Mouse (Mus musculus): ENCODE measurements around the gene Slc17a8. TPM values are rescaled to one million over a fixed set of nuclear protein-coding genes. Genes with fewer than 3 reads are reported as not detected.
"Not testable (repeated sequence)": the region's sequence is repeated elsewhere in the genome, so short reads cannot be mapped to it uniquely, and the experiment has no call there.

The Slc17a8 gene
- polyA plus RNA-seq, 1 experiment = not detected

GRCm38 (mm10) chr10:89572946-89573345 lies 48.1 kb downstream of the Slc17a8 start:
- Histone ChIP-seq H3K4me1 (ENCODE audit: control insufficient read depth, insufficient read depth, low read length) (no peaks in the 10 kb centered on the region), H3K4me3 (replicated peaks; ENCODE audit: extremely low read depth, low read depth, low read length) (no peak overlapping the region)
- TF ChIP-seq POLR2A (IDR thresholded peaks at IDR 0.05; ENCODE audit: borderline replicate concordance, extremely low read depth, low read depth, low read length) = no peak
- no peak for TF ChIP-seq CTCF (IDR thresholded peaks at IDR 0.05; ENCODE audit: insufficient read depth, low read length)
- WGBS = 79% methylated on average over 6 of the region's 6 CpGs
- no peak for DNase-seq

- TF ChIP-seq POLR2A (IDR thresholded peaks at IDR 0.05; ENCODE audit: borderline replicate concordance, extremely low read depth, low read depth, low read length) (no peak), CTCF (IDR thresholded peaks at IDR 0.05; ENCODE audit: insufficient read depth, low read length) (no peak)
- WGBS = 71% methylated on average over 2 of the region's 2 CpGs
- Histone ChIP-seq H3K4me1 (ENCODE audit: control insufficient read depth, insufficient read depth, low read length) (no peaks in the 10 kb centered on the region), H3K4me3 (replicated peaks; ENCODE audit: extremely low read depth, low read depth, low read length) (no peak overlapping the region)
- DNase-seq = no peak
Observed at GRCm38 (mm10) chr10:89567391-89567790, 53.7 kb downstream of the Slc17a8 start.

- 81% methylated on average over 9 of the region's 9 CpGs for WGBS
Observed at GRCm38 (mm10) chr10:89565301-89566022, 55.6 kb downstream of the Slc17a8 start.

GRCm38 (mm10) chr10:89562113-89562512 lies 58.9 kb downstream of the Slc17a8 start:
- H3K4me3 ChIP-seq (replicated peaks; ENCODE audit: extremely low read depth, low read depth, low read length) = no peak overlapping the region
- no peak for TF ChIP-seq CTCF (IDR thresholded peaks at IDR 0.05; ENCODE audit: insufficient read depth, low read length)
- TF ChIP-seq POLR2A (IDR thresholded peaks at IDR 0.05; ENCODE audit: borderline replicate concordance, extremely low read depth, low read depth, low read length) = no peak
- no peaks in the 10 kb centered on the region for H3K4me1 ChIP-seq (ENCODE audit: control insufficient read depth, insufficient read depth, low read length)
- DNase-seq = no peak
- WGBS = 69% methylated on average over 6 of the region's 6 CpGs

More at GRCm38 (mm10) chr10:89565301-89566022, 55.6 kb downstream of the Slc17a8 start:
- Histone ChIP-seq H3K4me1 (ENCODE audit: control insufficient read depth, insufficient read depth, low read length) (no peaks in the 10 kb centered on the region), H3K4me3 (replicated peaks; ENCODE audit: extremely low read depth, low read depth, low read length) (no peak overlapping the region)
- no peak for DNase-seq
- TF ChIP-seq CTCF (IDR thresholded peaks at IDR 0.05; ENCODE audit: insufficient read depth, low read length) (no peak), POLR2A (IDR thresholded peaks at IDR 0.05; ENCODE audit: borderline replicate concordance, extremely low read depth, low read depth, low read length) (no peak)

GRCm38 (mm10) chr10:89559351-89559750 lies 61.7 kb downstream of the Slc17a8 start:
- TF ChIP-seq POLR2A (IDR thresholded peaks at IDR 0.05; ENCODE audit: borderline replicate concordance, extremely low read depth, low read depth, low read length) (no peak), CTCF (IDR thresholded peaks at IDR 0.05; ENCODE audit: insufficient read depth, low read length) (no peak)
- DNase-seq = no peak
- H3K4me1 ChIP-seq (ENCODE audit: control insufficient read depth, insufficient read depth, low read length) = no peaks in the 10 kb centered on the region
- WGBS = 34% methylated on average over 3 of the region's 3 CpGs
- no peak overlapping the region for H3K4me3 ChIP-seq (replicated peaks; ENCODE audit: extremely low read depth, low read depth, low read length)

DNA sequence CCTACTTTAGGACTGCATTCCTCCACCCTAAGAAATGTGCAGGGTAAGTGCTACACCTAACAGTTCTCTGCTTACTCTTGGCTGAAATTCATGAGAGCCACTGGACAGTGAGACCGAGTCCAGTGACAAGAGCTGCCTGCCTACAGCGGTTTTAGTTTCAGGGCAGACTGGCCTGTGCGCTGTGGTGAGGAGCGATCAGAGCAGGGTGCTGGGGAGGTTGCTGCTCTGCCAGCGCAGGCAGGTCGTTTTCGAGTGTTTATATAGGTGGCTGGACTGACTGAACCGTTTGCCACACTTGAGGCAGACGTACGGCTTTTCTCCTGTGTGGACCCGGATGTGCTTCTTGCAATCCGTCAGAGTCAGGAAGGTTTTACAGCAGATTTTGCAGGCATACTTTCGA lies 66.2 kb downstream of the Slc17a8 start:
- WGBS = 53% methylated on average over 13 of the region's 13 CpGs
- H3K4me1 ChIP-seq (ENCODE audit: control insufficient read depth, insufficient read depth, low read length); H3K4me3 ChIP-seq (replicated peaks; ENCODE audit: extremely low read depth, low read depth, low read length); DNase-seq: not testable (repeated sequence)

GRCm38 (mm10) chr10:89553855-89554254 lies 67.2 kb downstream of the Slc17a8 start:
- not testable (repeated sequence) for H3K4me1 ChIP-seq (ENCODE audit: control insufficient read depth, insufficient read depth, low read length); H3K4me3 ChIP-seq (replicated peaks; ENCODE audit: extremely low read depth, low read depth, low read length); DNase-seq
- WGBS = 89% methylated on average over 7 of the region's 7 CpGs

GRCm38 (mm10) chr10:89553015-89553414 lies 68.0 kb downstream of the Slc17a8 start:
- H3K4me3 ChIP-seq (replicated peaks; ENCODE audit: extremely low read depth, low read depth, low read length) = no peak overlapping the region
- H3K4me1 ChIP-seq (ENCODE audit: control insufficient read depth, insufficient read depth, low read length) = no peaks in the 10 kb centered on the region
- WGBS = 79% methylated on average over 5 of the region's 5 CpGs
- no peak for DNase-seq
- TF ChIP-seq POLR2A (IDR thresholded peaks at IDR 0.05; ENCODE audit: borderline replicate concordance, extremely low read depth, low read depth, low read length) = no peak
- no peak for TF ChIP-seq CTCF (IDR thresholded peaks at IDR 0.05; ENCODE audit: insufficient read depth, low read length)

DNA sequence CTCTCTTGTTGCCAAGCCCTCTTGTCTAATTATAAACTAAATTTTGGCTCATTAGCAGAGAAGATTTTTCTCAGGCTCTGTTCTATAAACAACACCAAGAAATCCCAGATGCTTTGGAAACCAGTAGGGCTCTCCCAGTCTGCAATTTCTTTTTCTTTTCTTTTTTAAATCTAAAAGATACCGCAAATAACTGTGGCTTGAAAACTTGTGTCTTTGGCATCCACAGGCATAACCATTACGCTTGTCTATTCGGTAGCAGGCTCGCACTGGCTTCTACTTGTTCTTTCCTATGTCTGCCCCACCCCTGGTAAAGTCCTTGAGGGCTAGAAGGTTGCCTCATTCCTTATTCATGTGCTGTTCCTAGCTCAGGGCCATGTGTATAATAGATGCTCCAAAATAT lies 69.4 kb downstream of the Slc17a8 start:
- Histone ChIP-seq H3K4me3 (replicated peaks; ENCODE audit: extremely low read depth, low read depth, low read length) (no peak overlapping the region), H3K4me1 (ENCODE audit: control insufficient read depth, insufficient read depth, low read length) (no peaks in the 10 kb centered on the region)
- no peak for DNase-seq
- 58% methylated on average over 4 of the region's 4 CpGs for WGBS
- TF ChIP-seq CTCF (IDR thresholded peaks at IDR 0.05; ENCODE audit: insufficient read depth, low read length) = no peak
- no peak for TF ChIP-seq POLR2A (IDR thresholded peaks at IDR 0.05; ENCODE audit: borderline replicate concordance, extremely low read depth, low read depth, low read length)

DNA sequence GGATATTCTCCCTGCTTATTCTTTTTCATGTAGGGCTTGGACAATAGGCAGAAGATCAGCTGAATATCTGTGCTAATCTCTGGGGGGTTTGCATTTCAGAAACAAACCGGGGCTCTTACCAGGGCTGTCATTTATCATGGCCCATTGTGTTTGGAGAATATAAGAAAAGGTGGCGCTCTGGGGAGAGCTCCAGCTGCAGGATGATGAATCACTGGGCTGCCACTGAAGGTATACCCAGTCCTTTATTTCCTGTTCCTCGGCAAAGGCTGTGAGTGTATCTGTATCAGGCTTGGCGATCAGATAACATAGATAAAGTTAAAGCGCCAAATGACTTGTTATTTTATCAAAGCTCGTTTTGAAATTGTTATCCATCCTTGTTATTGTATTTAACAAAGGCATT lies 73.0 kb downstream of the Slc17a8 start:
- H3K4me1 ChIP-seq (ENCODE audit: control insufficient read depth, insufficient read depth, low read length) = no peaks in the 10 kb centered on the region
- DNase-seq = no peak
- WGBS = 20% methylated on average over 6 of the region's 6 CpGs
- no peak overlapping the region for H3K4me3 ChIP-seq (replicated peaks; ENCODE audit: extremely low read depth, low read depth, low read length)
- TF ChIP-seq POLR2A (IDR thresholded peaks at IDR 0.05; ENCODE audit: borderline replicate concordance, extremely low read depth, low read depth, low read length) (no peak), CTCF (IDR thresholded peaks at IDR 0.05; ENCODE audit: insufficient read depth, low read length) (no peak)

Measured in lung, adult 2 months (tissue).